Mouse (Mus musculus) adrenal gland, postnatal 4 days (tissue): ENCODE measurements around the gene Htr6. TPM values are rescaled to one million over a fixed set of nuclear protein-coding genes. Genes with fewer than 3 reads are reported as not detected.

Source experiments
- DNase-seq, 2 experiments: peaks; one replicate each; pipeline ENCODE4 v3.0.0; 2021 to 2022; ENCODE audit warnings: low spot score in 2 of 2, mixed read lengths in 2 of 2
- long read RNA-seq, 2 experiments: library from polyadenylated mRNA; stranded (forward); transcript quantifications; one replicate each; pipeline ENCODE4 v2.0.0; 2021
- total RNA-seq, 2 experiments: library from RNA; stranded (reverse); gene quantifications; 2 replicates each; pipeline ENCODE4 v1.2.3; 2021

Gene Htr6
- total RNA-seq, result under 1 TPM; 0.76 to 0.84 TPM
- long read RNA-seq, experiment 1, result 0 reads
- long read RNA-seq, experiment 2, result 0 reads

GRCm38 (mm10) chr4:139075041-139075711, at the start of gene Htr6:
TSS of gene Htr6 (minus strand) at chr4:139075570.
- no peak for DNase-seq

- no peak for DNase-seq
These were observed 49.6 kb upstream of the Htr6 start for GRCm38 (mm10) chr4:139124940-139125339.

- DNase-seq, result no peak
These were observed 47.2 kb upstream of the Htr6 start for GRCm38 (mm10) chr4:139122557-139122956.

- DNase-seq, result no peak
These were observed 45.6 kb upstream of the Htr6 start for GRCm38 (mm10) chr4:139120998-139121397.

- no peak for DNase-seq
These were observed 45.0 kb upstream of the Htr6 start for GRCm38 (mm10) chr4:139120281-139120814.

DNA sequence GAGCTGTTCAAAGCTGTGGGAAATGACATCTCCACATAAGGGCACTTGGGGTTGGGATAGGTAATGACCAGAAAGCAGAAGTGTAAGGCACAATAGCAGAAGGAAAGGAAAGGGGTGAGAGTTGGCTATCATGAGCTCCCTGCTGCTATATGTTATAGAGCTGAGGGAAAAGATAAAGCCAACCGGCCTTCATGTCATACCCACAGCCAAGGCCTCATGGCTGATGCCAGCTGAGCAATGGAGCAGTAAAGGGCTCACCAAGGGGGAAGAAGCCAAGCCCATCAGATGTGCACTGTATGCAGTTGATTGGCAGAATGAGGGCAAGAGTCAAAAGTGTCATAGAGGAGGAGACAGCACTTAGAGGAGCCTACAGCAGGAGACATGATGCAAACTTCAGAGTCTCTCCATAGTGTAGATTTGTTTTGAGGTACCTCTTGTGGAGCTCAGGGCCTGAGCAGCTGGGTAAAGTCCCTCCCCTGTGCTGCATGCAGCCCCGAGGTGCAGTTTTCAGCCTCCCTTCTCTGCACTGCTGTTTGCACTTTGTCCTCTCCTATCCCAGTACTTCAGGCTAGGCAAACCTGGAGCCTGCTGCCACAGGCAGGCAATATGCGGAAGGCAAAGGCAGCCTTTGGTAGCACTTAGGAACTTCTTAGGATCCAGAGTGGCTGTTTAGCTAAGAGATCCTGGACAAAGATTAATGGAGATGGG, 41.1 kb upstream of the Htr6 start:
- no peak for DNase-seq

GRCm38 (mm10) chr4:139115721-139116120, 40.4 kb upstream of the Htr6 start:
- no peak for DNase-seq

- no peak for DNase-seq
These were observed 37.1 kb upstream of the Htr6 start for GRCm38 (mm10) chr4:139112482-139112881.

GRCm38 (mm10) chr4:139111421-139111820, 36.1 kb upstream of the Htr6 start:
- DNase-seq, result no peak

GRCm38 (mm10) chr4:139110858-139111257, 35.5 kb upstream of the Htr6 start:
- DNase-seq, result no peak

DNA sequence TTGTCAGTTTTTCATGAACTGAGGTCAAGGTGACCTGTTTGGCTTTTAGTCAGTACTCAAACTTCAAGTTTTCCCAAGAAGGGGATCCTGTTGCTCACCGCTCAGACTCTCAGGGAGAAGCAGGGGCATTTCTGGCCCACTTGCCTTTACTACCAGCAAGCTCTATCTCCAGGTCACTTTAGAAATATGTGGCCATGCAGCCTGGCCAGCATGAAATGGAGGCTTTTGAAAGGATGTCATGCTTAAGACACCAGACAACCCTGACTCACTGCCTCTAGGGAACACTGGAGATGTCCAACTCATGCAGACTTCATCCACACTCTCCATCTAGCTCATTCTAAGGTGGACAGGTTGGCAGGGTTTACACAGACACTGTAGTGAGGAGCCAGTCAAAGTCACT, 30.1 kb upstream of the Htr6 start:
- DNase-seq, result no peak

GRCm38 (mm10) chr4:139101546-139101945, 26.2 kb upstream of the Htr6 start:
- no peak for DNase-seq

DNA sequence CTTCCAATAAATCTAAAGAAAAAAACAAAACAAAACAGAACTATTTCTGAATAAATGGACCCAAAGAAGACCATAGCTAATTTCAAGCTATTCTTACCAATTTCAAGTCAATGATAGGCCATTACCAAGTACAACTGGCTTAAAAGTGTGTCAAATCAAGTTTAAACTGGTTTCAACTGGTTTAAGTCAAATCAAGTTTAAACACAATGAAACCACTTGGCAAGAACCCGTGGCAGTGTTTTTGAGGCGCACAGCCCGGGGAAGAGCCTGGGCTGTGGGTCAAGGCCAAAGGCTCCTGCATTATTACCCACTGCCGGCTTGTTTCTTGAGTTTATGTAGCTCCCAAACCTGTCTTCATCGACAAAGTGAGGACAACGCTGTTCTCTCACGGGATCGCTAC, 25.0 kb upstream of the Htr6 start:
- DNase-seq, result no peak

DNA sequence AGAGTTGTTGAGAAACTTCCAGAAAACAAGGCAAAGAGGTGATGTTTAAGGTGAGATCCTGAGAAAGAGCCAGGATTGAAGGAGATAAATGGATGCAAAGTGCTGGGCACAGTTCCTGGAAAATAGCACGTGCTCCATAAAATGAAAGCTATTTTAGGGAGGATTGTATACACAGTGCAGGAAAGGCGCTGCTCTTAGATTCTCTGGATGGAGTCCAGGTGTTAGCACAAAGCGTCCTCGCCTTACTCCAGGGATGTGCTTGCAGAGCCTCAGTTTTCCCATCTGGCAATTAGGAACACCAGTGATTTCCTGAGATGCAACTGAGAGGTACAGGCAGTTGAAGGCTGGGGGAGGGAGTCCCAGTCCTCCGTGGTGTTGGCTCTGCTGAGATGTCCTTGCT, 20.8 kb upstream of the Htr6 start:
- no peak for DNase-seq

DNA sequence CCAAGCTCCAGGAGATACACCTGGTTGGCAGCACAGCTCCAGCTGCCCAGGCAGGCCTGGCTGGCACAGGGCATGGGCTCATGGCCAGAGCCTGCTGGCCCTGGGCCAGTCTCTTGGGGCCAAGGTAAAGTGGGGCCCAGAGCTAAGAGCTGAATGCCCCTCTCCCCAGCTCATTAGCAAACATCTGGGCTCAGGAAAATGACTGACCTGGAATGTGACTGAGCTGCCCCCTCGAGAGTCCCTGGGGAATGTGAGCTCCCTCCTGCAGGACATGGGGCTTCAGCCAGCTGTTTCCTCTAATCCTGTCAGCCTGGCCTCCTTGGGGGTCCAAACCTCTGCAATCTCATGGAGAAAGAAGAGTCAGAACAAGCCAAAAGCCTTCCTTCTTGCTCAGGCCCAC, 20.0 kb upstream of the Htr6 start:
- no peak for DNase-seq

GRCm38 (mm10) chr4:139093196-139093530, 17.8 kb upstream of the Htr6 start:
- no peak for DNase-seq

DNA sequence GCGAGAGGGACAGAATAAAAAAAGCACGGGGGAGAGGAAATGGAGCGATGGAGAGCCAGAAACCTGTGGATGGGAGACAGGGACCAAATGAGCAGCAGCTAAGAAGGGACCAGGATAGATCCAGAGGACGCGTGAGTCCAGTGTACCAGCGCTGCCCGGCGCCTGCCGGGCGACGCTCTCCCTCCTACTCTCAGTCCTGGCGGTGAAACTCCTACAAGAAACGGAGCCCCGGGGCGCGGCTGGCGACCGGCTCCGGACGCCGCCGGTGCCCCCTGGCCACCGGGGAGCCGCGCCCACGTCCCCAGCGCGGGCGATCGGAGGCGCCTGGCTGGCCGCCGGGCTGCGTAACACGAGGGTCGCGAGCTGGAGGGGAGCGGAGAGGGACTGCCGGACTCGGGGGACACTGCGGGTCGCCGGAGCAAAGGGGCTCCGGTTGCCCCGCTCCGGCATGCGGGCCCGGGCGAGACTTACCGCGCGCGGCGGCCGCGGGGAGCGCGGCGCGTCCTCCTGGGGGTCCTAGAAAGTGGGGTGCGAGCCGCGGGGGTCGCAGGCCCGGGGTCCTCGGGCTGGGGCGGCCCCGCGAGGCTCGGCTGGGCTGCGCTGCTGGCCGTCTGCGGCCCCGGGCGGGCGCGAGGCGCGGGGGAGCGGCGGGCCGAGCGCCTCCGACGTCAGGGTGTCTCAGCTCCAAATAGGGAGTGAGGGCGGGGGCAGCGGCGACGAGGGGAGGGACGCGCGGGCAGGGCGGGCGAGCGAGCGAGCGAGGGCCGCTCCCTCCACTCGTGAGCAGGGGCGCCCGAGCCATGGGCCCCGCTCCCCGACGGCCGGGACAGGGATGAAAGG, 17.2 kb upstream of the Htr6 start, which contains the start of gene Nbl1:
Nbl1 (minus strand) TSS at position 638 of the 840 bp plus-strand sequence.
- peak in 1 of 2 experiments; percentile 36 for DNase-seq

DNA sequence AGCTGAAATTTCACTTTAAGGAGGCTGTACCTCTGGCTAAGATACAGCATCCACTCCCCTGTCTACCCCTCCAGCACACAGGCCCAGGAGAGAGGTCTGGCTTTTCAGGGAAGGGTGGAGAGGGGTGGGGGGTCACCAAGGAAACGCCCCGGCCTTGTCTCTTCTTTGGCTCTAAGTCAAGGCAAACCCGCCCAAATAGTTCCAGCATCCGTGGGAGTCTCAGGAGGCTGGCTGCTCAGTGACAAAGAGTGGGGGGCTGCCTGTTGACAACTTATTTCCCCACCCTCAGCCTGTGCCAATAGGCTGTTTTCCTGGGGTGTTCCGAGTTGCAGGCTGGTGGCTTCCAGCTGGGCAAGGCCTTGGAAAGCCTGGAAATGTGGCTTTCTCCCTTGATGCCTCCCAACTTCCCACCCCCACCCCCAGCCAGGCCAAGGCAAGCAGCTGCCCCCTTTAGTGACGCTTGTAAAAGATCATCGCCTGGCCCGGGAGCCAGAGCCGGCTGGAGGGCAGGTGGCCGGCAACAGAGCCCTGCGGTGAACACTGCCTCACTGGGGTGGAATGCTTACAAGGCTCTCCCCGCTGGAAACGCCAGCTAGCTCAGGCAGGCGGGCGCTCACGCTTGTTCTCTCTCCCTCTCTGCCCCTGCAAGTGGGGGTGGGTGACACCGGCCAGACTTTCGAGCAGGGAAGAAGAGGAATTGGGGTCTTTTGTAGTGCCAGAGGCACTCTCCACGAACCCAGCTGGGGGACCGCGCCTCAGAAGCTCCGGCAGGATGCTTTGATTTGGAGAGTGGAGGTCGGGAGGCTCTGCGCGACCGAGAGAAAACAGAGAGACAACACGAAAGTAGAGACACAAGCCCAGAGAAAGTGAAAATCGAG, 16.3 kb upstream of the Htr6 start:
- DNase-seq, result no peak

- no peak for DNase-seq
These were observed 15.7 kb upstream of the Htr6 start for GRCm38 (mm10) chr4:139091066-139091465.

GRCm38 (mm10) chr4:139090303-139090940, 15.1 kb upstream of the Htr6 start:
- DNase-seq, result no peak
